9 mouse cellular contexts compared by ENCODE assay signal in genomic region chr8:108708833-108709387, GRCm38 (mm10).
DNase-seq lines count a peak whose midpoint lies in the region; ATAC-seq lines count a peak whose summit lies in the region.
"Had no signal": no experiment of that assay in that cellular context is flagged by ENCODE, and none has a peak within 500 bp of the region (broad histone marks: within the 10 kb centered on the region; RNA-seq: fewer than 3 reads in every experiment).

No protein-coding gene starts in this region.

- peak; percentile 14 for DNase-seq in embryo, embryonic 10 days (ENCODE audit: low spot score)
- no peak for DNase-seq in embryo, embryonic 10.5 days (ENCODE audit: low spot score)
- DNase-seq in 3T3-L1 (ENCODE audit: low read depth, low spot score), result peak; percentile 31
- no peak for DNase-seq in cerebellum, adult 11-12 months
- DNase-seq in spleen, postnatal 10 days (ENCODE audit: low spot score in 2 of 2), result no peak
- DNase-seq in cerebellum, postnatal 25 days, result no peak
- DNase-seq: left cerebral cortex, postnatal 4 days had no signal

- 11% methylated on average over 8 of the region's 8 CpGs for WGBS in hindbrain, embryonic 13.5 days
- WGBS in liver, embryonic 15.5 days (ENCODE audit: insufficient replicate concordance), result 45% methylated on average over 8 of the region's 8 CpGs

- no peaks in the 10 kb centered on the region for H3K9me3 ChIP-seq in hindbrain, embryonic 13.5 days
- H3K9me3 ChIP-seq in liver, embryonic 15.5 days (replicated peaks), result no peaks in the 10 kb centered on the region

- H3K27me3 ChIP-seq in hindbrain, embryonic 13.5 days, result peaks cover 19% of the 10 kb centered on the region
- peaks cover 76% of the 10 kb centered on the region for H3K27me3 ChIP-seq in liver, embryonic 15.5 days

- no peak for ATAC-seq in hindbrain, embryonic 13.5 days (ENCODE audit: low FRiP score)
- ATAC-seq in liver, embryonic 15.5 days (ENCODE audit: insufficient read depth), result no peak

- H3K4me1 ChIP-seq in hindbrain, embryonic 13.5 days (replicated peaks), result peaks cover 70% of the 10 kb centered on the region
- H3K4me1 ChIP-seq in liver, embryonic 15.5 days (replicated peaks), result peaks cover 35% of the 10 kb centered on the region

- peak overlapping the region; percentile 100 for H3K27ac ChIP-seq in hindbrain, embryonic 13.5 days
- 0 out of 2 replicates have a peak overlapping the region, but pooled peaks have one; percentile 33 for H3K27ac ChIP-seq in liver, embryonic 15.5 days (replicated peaks)

- no peaks in the 10 kb centered on the region for H3K36me3 ChIP-seq in hindbrain, embryonic 13.5 days
- no peaks in the 10 kb centered on the region for H3K36me3 ChIP-seq in liver, embryonic 15.5 days (replicated peaks)

- peak overlapping the region; percentile 89; the same call in 1 of the 2 replicates for H3K4me3 ChIP-seq in hindbrain, embryonic 13.5 days
- no peak overlapping the region for H3K4me3 ChIP-seq in liver, embryonic 15.5 days (replicated peaks)

- H3K9ac ChIP-seq in hindbrain, embryonic 13.5 days, result peak overlapping the region; percentile 99
- H3K9ac ChIP-seq in liver, embryonic 15.5 days, result no peak overlapping the region

- H3K4me2 ChIP-seq in hindbrain, embryonic 13.5 days, result peak overlapping the region; percentile 93
- no peak overlapping the region for H3K4me2 ChIP-seq in liver, embryonic 15.5 days

Comparison
In these comparisons a context has a peak if more than half of its experiments do, and no peak if none do; other contexts are left out.
1. DNase-seq: peak in embryo, embryonic 10 days (single experiment) and 3T3-L1 (single experiment); none in embryo, embryonic 10.5 days (single experiment), cerebellum, adult 11-12 months (single experiment), spleen, postnatal 10 days (0 of 2) and cerebellum, postnatal 25 days (0 of 2).